Mouse (Mus musculus): ENCODE measurements around the gene Sparcl1.

DNA sequence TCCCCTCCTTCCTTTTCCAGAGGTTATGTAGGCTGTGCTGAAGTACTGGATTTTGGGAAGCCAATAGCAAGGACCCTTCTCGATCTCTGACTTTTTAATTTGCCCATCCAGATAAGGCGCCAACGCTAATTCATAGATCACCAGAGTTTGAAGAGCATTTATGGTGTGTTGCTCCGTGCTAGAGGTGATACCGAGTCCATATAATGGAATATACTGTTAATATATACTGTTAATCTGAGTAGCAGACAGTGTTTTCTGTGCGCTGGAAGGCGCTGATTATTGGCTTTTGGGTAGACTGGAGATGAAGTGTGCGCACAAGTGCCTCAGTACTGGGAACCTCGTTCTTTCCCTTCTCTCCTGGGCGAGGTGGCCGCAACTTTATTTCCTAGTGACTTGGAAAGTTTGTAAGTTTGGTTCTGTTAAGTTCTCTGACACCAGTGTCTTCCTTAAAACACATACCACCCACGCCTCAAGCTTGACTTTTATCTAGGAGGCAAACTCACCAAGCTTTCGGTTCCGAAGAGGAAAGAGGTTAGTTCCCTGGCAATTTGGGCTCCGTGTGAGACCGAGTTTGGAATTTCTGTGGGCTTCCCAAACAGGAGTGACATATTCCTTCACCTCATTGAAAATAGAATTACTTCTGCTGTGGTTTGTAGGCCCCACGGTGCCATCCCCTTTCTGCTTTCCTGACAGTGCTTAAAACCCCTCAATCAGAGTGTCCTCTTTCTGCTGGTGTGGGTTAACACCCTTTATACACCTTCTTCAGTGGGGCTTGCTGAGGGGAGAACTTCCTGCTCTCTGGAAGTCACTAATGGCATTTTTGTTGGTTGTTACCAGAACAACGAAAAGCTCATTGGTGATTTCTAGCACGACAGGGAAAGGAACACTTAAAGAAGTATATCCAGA lies 66.1 kb downstream of the Sparcl1 start:
- no peak for TF ChIP-seq CTCF (IDR thresholded peaks at IDR 0.05; ENCODE audit: low read depth)
- TF ChIP-seq EP300 (IDR thresholded peaks at IDR 0.05; ENCODE audit: low read depth) = no peak
